Mouse (Mus musculus) neutrophil, adult 5-6 weeks (primary cell): ENCODE data around the gene Ssh3. TPM values are rescaled to one million over a fixed set of nuclear protein-coding genes. Genes with fewer than 3 reads are reported as not detected.
A peak's percentile ranks its signal among the peaks of the same experiment; 100 is the strongest.

ENCODE experiments used
- ATAC-seq: fragments of 151-379, 151-347 bp; 2 replicates; pipeline ENCODE4 v1.8.0; 2017; ENCODE audit warnings: mild to moderate bottlenecking, moderate TSS enrichment; ENCODE audit not compliant: insufficient number of reproducible peaks, poor library complexity, low FRiP score, severe bottlenecking; ENCODE audit errors: extremely low read depth
- total RNA-seq: library from RNA; stranded (forward); fragments of 200-1000 nt; gene quantifications from 2 replicates; pipeline ENCODE4 v1.2.3, GENCODE M21; 2017

Gene Ssh3
- 48.0 and 59.8 TPM in 2 replicates for total RNA-seq

GRCm38 (mm10) chr19:4268566-4269361 is at the start of gene Ssh3:
Gene Ssh3 (minus strand): TSS chr19:4269180.
- ATAC-seq = peak; percentile 61

DNA sequence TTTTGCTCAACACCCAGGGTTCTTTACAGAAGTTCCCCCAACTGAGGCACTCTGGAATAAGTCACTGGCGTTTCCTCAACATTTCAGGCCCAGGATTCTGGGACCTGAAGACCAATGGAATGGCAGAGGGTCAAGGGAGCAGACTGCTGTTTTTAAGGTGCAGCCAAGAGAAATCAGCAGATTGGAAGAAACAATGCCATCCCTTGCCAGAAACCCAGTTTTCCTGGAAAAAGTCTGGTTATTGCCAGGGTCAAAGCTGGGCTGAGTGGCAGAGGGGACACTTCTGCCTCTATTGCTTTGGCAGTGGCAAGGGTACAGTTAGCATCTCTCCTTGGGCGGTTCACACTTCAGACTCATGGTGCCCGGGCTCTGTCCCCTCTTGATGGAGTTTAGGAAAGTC is 48.2 kb upstream of the Ssh3 start:
- ATAC-seq = no peak

DNA sequence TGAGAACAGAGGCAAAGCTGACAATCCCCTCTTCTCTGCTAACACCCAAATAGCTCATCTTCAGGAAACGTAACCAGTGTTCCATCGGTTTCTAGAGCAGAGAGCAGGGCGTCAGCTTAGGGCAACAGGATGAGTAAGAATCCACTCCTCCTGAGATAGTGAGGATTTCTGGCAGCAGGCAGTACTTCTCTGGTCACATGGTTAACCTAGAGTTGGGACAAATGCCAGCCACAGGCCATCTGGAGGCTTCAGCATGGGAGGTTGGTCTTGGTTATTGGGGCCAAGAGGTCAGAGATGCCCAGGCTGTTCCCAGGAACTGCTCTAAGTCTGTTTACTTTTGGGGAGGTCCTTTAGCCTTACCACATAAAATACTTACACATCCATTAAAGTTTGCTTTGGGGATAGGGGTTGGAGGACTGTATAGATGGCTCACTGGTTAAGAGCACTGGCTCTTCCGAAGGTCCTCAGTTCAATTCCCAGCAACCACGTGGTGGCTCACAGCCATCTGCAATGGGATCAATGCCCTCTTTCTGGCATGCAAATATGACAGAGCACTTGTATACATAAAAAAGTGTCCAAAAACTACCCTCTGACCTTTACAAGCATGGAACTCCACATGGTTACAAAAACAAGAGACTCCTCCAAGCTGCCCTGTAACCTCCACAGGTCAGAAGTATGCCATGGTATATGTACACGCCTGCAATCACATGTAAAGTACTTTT is 46.4 kb upstream of the Ssh3 start:
- ATAC-seq = no peak

- ATAC-seq = peak; percentile 74
Observed at GRCm38 (mm10) chr19:4309776-4310185, 40.8 kb upstream of the Ssh3 start.

DNA sequence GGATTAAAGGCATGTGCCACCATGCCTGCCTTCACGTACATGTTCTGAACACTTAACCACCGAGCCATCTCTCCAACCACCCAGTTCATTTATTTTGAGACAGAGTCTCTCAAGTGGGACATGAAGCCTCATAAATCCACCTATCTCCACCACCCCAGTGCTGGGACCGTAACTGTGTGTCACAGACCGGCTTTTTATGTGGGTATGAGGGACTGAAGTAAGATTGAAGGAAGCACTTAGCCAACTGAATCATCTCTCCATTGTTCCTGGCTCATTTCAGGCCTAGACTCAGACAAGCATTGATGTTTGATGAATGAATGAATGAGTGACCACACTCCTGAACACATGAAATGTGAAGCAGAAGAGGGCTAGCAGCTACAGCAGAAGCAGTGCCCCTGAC is 40.3 kb upstream of the Ssh3 start:
- no peak for ATAC-seq

DNA sequence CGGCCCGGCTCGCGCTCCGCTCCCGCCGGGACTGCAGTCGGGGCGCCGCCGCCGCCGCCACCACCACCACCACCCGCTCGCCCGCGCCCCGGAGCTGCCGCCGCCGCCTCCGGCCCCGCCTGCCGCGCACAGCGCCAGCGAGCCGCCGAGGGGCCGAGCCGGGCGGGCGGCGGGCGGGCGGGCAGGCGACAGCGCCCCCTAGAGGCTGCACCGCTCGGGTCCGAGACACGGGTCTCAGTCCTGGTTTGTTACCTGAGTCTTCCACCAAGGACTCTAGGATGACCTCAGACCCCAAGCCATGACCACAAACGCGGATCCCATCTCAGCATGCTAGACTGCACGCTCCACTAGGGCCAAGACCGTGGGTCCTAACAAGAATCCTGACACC is 37.2 kb upstream of the Ssh3 start, which contains the start of gene Grk2:
Gene Grk2 (minus strand): TSS at position 33 of the 388 bp plus-strand sequence.
- ATAC-seq = 0 out of 2 replicates have a peak, but pooled peaks have one; percentile 11

GRCm38 (mm10) chr19:4305491-4306189 is 36.7 kb upstream of the Ssh3 start:
- no peak for ATAC-seq

DNA sequence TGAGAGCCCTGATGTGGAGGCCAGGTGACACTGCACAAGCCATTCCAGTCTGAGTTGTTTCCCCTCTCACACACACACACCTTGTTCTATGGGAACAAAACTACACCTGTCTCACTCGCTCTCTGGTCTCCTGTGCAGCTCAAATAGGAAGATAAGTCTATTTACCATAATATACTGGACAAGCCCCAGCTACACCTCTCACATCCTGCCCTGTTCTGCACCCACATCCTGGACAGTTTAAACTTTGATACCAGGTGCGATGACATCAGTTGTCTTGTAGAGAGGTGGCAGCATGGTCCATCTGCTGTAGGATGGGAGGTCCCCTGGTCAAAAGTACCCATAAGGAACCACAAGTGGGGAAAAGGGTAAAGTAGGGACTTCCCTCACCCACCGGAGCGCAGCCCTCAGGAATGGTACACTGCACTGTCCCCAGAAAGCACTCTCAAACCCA is 35.9 kb upstream of the Ssh3 start:
- no peak for ATAC-seq

GRCm38 (mm10) chr19:4304251-4304821 is 35.4 kb upstream of the Ssh3 start:
- no peak for ATAC-seq

DNA sequence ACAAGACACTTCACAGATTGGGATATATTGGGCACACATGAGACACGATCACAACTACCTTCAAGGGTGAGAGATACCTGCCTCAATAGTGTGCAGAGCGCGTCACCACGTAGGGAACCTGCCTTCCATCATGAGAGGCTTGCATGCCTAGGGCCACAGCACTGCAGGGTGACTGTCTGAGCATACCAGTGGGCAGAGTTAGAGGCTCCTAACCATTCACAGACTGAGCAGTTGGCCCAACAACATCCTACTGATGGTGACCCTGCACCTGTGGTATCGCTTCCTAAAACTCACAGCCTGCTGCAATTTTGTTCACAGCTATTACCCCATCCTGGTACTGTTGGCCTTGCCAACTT is 34.6 kb upstream of the Ssh3 start:
- no peak for ATAC-seq

GRCm38 (mm10) chr19:4302936-4303639 is 34.1 kb upstream of the Ssh3 start:
- no peak for ATAC-seq

- peak; percentile 31 for ATAC-seq
Observed at GRCm38 (mm10) chr19:4301735-4302651, 33.0 kb upstream of the Ssh3 start.

DNA sequence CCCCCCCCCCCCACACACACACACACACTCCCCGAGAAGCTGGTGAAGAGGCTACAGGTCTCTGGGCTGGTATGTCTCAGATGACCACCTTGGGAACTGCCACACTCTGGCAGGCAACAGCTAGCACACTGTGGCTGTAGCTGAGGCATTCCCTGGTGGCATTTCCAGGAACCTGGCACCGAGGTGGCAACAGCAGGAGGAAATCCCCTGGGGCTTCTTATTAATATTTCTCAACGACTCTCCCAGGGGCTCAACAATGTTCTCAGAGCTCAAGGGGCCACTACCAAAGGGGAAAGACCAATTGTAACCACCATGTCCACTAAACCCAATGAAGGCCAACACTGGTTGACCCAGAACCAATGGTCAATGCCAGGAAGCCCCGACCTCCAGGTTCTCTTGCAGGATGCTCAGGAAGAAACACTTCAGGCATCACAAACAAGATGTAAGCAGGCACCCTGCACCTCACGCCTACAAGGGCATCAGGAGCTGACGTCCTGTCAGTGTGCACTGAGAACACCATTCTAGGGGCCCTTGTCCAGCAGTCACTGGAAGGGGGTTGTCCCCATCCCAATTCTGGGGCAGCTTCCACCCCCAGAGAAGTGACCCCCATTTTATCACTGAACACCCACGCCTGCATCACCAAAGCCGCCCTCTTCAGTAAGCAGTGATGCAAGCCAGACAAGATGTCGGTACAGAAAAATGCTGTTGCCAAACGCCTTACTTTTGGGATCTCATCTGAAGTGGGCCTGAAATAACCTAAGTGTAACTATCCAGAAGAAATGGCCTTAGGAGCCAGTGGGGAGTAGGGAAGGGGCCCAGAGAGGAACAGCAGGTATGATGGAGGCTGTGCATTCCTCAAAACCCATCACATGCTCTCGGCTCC is 32.1 kb upstream of the Ssh3 start:
- ATAC-seq = no peak

GRCm38 (mm10) chr19:4300271-4300704 is 31.3 kb upstream of the Ssh3 start:
- ATAC-seq = peak; percentile 80

GRCm38 (mm10) chr19:4299574-4300270 is 30.7 kb upstream of the Ssh3 start:
- ATAC-seq = no peak; the same call in 1 of the 2 replicates

GRCm38 (mm10) chr19:4299126-4299525 is 30.1 kb upstream of the Ssh3 start:
- no peak for ATAC-seq
